Mouse (Mus musculus) c-Kit-positive CD71-positive TER-119-positive erythroid progenitor cells, embryonic 14.5 days (primary cell): ENCODE results near the gene Ttll9.

ENCODE experiments used
- DNase-seq: peaks from one replicate; pipeline ENCODE4 v3.0.0-alpha.2; 2013; ENCODE audit warnings: low spot score

The Ttll9 gene

DNA sequence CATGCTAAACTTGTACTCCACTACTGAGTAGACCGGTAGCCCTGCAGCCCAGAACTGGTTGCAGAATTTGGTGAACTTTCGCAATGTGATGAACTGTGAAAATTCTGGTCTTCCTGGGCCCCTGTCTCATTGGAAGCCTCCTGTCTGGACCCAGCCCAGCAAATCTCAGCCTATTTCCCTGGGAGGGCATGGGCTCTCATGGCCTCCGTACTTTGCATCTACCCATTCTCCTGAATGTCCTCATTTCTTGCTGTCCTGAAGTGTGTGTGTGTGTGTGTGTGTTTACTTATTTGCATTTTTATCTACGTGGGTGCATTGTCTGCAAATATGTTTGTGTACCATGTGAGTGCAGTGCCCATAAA lies 87.7 kb downstream of the Ttll9 start:
- DNase-seq = no peak

DNA sequence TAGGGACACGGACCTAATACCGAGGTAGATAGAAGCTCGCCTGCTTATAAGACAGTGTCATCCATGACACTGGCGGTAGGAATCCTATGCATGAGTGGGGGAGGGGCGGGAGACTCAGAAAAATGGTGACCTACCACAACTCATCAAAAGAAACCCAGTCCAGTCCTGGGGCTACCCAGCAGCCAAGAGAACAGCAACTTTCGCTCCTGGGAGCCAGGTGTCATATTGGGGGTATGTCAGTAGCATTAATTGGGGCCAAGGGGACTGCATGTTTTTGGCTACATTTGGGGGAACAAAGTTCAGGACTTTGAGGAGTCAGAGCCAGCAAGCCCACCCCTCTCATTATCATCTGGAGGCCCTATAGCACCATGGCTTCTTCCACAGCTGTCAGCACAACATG lies 88.8 kb downstream of the Ttll9 start:
- DNase-seq = no peak

- no peak for DNase-seq
Observed at GRCm38 (mm10) chr2:153051537-153051936, 89.3 kb downstream of the Ttll9 start.

- DNase-seq = no peak
Observed at GRCm38 (mm10) chr2:153052700-153053351, 90.5 kb downstream of the Ttll9 start.

DNA sequence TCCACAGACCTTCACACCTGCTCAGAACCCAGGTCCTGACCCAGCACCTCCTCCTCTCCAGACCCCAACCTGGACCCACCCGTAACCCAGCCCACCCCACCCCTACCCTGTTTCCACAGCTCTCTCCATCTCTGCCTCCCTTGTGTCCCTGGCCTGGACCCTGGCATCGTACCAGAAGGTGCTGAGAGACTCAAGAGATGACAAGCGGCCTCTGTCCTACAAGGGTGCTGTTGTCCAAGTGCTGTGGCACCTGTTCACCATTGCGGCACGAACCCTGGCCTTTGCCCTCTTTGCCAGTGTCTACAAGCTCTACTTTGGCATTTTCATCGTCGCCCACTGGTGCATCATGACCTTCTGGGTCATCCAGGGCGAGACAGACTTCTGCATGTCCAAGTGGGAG lies 91.6 kb downstream of the Ttll9 start:
- no peak for DNase-seq

DNA sequence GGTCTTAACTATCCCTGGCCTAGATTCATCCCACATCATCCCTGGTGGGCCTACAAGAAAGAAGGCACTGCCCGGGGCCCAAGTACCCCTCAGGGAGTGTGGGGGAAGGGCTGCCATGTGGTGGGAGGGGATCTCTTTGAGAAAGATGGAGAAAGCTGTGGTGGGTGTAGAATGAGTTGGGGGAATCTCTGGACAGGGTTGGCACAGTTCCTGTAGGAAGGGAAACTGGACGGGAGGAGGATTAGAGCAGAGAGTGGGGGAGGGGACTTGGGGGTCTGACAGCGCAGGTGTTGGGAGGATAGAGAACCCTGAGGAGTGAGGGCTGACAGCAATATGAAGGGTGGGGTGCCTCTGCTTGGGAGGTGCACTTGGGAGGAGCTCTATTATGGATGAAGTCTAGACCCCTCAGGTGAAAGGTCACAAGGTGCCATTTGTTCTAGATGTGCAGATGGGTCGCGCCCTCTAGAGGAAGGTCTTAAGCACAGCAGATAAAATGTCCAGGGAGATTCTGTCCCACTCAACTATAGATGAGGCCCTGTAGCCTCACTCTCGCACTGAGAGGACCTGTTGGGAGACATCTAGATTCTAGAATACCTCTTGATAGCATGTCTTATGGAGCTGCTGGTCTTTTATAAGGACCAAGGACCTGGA lies 93.1 kb downstream of the Ttll9 start:
- DNase-seq = no peak
